Mouse (Mus musculus) right cerebral cortex, postnatal 36 days (tissue): Measurements from ENCODE around the gene Npr1.
A peak's percentile ranks its signal among the peaks of the same experiment; 100 is the strongest.

ENCODE experiments used
- DNase-seq, 2 experiments: peaks; one replicate each; pipeline ENCODE4 v3.0.0; 2022; ENCODE audit warnings: low spot score in 2 of 2, mixed read lengths in 1 of 2

The Npr1 gene

GRCm38 (mm10) chr3:90475831-90476611 lies 10.4 kb upstream of the Npr1 start, which contains the start of gene Ilf2:
Gene Ilf2, plus strand, starts transcription at chr3:90476126.
- DNase-seq = peak; percentile 95

- DNase-seq = no peak
These were observed 9.6 kb upstream of the Npr1 start for GRCm38 (mm10) chr3:90475151-90475830.

- DNase-seq = no peak
These were observed 6.5 kb upstream of the Npr1 start for GRCm38 (mm10) chr3:90472213-90472612.

DNA sequence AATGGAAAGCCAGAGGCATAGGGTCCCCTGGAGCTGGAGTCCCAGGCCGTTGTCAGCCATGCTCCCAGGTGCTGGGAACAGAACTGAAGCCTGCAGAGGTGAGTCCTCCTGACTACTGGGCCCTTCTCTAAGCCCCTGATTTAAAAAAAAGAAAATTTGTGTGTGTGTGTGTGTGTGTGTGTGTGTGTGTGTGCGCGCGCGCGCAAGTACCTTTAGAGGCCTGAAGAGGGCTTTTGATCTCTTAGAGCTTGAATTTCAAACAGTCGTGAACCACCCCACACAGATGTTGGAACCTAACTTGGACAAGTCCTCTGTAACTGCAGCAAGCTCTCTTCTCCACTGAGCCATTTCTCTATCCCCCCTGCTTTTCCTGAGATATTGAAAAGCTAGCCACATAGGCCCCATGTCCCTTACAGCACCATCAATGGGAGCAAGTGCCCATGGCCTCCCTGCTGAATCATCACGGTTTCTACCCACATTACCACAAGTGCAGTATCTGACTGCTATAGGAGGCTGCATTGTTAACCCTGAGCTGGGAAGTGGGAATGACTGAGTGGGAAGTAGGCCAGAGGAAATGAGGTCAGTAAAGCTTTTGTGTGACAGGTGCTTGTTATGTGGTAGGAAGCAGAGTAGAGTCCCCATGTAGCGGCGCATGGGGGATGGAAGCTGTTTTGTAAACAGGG lies 2.1 kb upstream of the Npr1 start:
- no peak for DNase-seq

GRCm38 (mm10) chr3:90466311-90466766 lies 673 bp upstream of the Npr1 start:
- peak in 1 of 2 experiments; percentile 32 for DNase-seq

GRCm38 (mm10) chr3:90465081-90465685 lies 483 bp downstream of the Npr1 start:
- DNase-seq = no peak

DNA sequence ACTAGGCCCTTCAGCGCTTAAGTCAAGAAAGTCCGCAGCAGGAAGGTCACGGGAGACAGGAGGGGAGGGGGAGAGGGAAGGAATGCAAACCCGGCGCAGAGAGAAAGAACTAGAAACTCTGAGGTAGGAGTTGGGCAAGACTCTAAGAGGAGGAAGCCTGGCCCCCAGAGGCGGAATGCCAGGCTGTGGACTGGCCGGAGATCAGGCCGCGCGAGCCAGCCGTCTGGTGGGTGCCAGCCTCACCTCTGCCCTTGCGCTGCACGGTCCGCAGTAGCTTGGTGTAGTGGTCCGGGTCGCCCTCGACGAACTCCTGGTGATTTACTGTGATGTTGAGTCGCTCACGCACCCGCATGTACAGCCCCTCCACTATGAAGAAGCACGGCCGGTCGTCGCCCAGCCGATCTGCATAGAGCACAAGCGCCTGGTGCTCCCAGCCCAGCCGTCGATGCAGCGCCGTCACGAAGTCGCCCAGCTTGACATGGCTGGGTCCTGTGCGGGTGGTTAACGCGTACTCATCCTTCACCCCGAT lies 1.1 kb downstream of the Npr1 start:
- no peak for DNase-seq

DNA sequence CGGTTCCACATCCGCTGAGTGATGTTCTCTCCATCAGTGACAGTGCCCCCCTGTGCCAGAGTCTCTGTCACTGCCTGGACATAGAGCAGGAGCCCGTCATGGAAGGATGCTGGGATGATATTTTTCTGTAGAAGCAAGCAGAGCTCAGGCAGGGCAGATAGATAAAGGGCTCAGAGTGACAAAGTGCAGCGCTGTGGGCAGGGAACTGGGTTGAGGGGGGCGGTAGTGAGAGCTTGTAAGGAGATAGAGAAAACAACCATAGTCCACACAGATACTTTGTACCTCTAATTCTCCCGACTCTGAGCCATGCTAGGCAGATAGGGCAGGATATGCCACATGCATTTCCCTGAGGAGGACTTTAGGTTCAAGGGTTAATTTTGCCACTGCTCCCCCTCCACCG lies 3.1 kb downstream of the Npr1 start:
- no peak for DNase-seq

- no peak for DNase-seq
These were observed 3.7 kb downstream of the Npr1 start for GRCm38 (mm10) chr3:90461935-90462334.

DNA sequence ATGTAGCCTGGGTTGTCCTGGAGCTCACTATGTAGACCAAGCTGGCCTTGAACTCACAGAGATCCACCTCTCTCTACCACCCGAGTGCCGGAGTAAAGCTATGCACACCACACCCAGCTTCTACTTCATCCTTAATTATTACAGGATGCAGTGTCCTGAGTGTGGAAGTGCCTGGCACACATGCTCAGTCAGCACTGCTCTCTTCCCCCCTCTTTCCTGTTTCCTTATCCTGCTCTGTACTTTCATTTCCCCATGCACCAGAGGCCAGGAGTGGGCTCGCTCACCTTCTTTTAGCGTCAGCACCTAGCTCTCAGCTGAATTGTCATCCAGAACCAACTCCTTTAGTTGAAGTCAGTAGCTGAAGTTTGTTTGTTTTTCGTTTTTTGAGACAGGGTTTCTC lies 5.4 kb downstream of the Npr1 start:
- DNase-seq = no peak

- DNase-seq = no peak
These were observed 5.9 kb downstream of the Npr1 start for GRCm38 (mm10) chr3:90459727-90460126.

GRCm38 (mm10) chr3:90454931-90455330 lies 10.7 kb downstream of the Npr1 start:
- DNase-seq = no peak

GRCm38 (mm10) chr3:90451396-90452095 lies 14.1 kb downstream of the Npr1 start:
- DNase-seq = peak in 1 of 2 experiments; percentile 64

DNA sequence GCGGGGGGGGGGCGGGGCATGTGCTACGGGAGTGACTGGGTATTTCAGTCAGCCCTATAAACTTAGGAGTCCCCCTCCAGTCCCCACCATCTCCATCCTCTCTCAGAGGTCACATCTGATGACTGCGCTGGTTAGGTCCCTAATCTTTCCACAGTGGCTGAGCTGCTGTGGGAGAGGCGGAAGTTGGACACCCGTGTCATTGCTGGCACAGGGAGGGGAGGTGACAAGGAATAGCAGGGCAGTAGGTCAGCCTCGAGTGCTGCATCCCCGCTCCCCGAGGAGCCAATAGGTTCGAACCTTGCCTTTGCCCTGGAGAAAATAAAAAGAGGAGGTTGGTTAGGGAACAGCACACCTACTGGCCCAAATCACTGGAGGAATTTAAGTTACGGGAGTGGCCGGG lies 14.8 kb downstream of the Npr1 start:
- no peak for DNase-seq

GRCm38 (mm10) chr3:90448626-90449025 lies 17.0 kb downstream of the Npr1 start:
- DNase-seq = no peak

- no peak for DNase-seq
These were observed 18.6 kb downstream of the Npr1 start for GRCm38 (mm10) chr3:90447123-90447494.

DNA sequence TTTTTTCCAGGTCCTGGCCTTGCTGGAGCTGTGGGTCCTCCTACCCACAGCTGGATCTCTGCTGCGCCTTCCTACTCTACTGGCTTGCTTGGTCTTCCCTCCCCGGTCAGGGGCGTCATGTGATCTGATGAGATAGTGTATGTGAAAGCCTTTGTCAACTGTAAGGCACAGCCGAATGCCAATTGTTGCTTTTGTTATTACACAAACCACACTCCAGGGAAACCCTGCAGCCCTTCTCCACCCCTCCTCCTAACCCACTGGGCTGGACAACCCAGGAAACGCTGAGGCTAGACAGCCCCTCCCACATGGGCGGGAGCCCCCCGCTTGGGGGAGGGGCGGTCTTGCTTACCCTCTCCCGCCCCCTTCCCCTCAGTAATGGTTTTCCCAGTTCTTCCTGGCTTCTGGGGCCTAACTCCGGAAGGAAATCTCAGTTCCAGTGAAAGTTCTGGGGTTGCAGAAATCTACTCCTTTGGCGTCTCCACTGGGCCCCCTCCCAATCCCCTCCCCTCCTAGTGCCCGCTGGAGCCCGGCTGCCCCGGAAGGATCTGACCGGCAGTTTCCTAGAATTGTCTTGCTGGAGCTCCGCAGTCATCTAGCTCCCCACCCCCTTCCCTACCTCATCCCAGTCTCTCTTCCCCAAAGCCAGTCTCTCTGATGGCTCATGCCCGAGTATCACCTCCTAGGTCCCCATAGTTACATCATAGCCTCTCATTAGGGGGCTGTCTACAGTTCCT lies 19.1 kb downstream of the Npr1 start:
- DNase-seq = peak; percentile 30 to 54

DNA sequence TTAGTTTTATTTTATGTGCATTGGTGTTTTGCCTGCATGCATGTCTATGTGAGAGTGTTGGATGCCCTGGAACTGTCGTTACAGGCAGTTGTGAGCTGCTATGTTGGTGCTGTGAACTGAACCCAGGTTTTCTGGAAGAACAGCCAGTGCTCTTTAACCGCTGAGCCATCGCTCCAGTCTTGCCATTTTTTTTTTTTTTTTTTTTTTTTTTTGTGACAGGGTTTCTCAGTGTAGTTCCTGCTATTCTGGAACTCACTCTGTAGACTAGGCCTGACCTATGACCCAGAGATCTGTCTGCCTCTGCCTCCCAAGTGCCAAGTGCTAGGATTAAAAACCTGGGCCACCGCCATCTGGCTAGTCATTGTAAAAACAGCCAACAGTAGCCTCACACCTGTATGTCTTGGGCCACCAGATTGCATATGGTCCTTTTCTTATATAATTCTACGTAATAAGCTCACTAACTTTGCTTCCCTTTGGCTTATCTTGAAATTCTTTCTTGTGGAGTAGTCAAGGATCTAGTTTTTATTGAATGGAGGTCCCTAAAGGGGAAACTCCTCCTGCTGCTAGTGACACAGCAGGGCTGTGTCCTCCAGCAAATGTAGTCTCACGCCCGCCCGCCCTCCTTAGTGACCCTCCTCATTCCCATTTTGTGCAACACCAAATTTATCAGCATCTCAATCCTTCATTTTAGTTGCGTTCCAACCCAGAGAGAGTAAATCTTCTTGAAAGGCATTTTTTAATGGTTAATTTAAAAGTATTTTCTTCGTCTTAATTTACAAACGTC lies 20.1 kb downstream of the Npr1 start:
- DNase-seq = no peak

DNA sequence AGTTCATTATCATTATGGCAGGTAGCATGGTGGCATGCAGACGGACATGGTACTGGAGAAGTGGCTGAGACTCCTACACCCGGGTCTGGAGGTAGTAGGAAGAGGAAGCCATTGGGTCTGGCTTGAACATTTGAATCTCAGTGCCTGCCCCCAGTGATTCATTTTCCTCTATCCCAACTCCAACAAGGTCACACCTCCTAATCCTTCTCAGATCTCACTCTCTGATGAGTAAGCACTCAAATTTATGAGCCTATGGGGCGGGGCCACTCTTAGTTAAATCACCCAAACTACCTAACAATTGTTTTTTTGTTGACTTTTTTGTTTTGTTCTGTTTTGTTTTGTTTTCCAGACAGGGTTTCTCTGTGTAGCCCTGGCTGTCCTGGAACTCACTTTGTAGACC lies 21.7 kb downstream of the Npr1 start:
- no peak for DNase-seq

- DNase-seq = no peak
These were observed 24.9 kb downstream of the Npr1 start for GRCm38 (mm10) chr3:90440756-90441155.
